Mouse (Mus musculus) kidney, adult 2 months (tissue): ENCODE data around the gene Cacna1d.

ENCODE experiments used
- CTCF ChIP-seq: fragments of 200-500 bp; conservative IDR thresholded peaks from 2 replicates; pipeline ENCODE4 v1.5.1; 2011; ENCODE audit warnings: low read depth, mild to moderate bottlenecking, control low read depth, low read length, moderate library complexity, mixed read lengths; ENCODE audit not compliant: insufficient read depth, insufficient read length
- POLR2A ChIP-seq: fragments of 200-500 bp; IDR thresholded peaks from one replicate; pipeline ENCODE4 v1.6.1; 2011; ENCODE audit warnings: low read depth, low read length, control low read depth

DNA sequence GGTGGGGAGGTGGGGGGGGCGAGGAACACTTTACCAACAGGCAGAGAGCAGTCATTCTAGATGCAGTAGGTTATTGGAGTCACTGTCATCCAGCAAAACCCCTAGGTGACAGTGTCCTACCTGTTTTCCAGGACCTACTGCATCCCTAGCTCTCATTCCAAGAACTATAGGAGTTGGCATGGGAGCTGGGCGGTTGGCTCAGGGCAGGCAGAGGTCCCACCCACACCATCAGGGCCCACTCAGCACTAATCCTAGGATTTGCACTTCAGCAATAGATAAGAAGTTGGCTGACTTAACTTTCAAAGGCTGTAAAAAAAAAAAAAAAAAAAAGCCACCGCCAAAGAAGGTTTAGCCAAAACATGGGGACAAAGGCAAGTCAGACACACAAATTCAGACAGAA is 285.4 kb downstream of the Cacna1d start:
- TF ChIP-seq CTCF (no peak), POLR2A (no peak)
